Mouse (Mus musculus) hindbrain, embryonic 10.5 days (tissue): ENCODE data around the gene Gpr63. TPM values are rescaled to one million over a fixed set of nuclear protein-coding genes. Genes with fewer than 3 reads are reported as not detected.
A peak's percentile ranks its signal among the peaks of the same experiment; 100 is the strongest.
"Not testable (repeated sequence)": the region's sequence is repeated elsewhere in the genome, so short reads cannot be mapped to it uniquely, and the experiment has no call there.

Source experiments
- DNase-seq: peaks from one replicate; pipeline ENCODE4 v3.0.0-alpha.2; 2017; ENCODE audit warnings: low spot score
- H3K27ac ChIP-seq: fragments of 300-500 bp; sonication (generic); 2 replicates; pipeline ENCODE4 v1.5.1; 2016; ENCODE audit warnings: mild to moderate bottlenecking, moderate library complexity
- H3K27me3 ChIP-seq: fragments of 300-500 bp; sonication (generic); 2 replicates; pipeline ENCODE4 v1.6.1; 2016; ENCODE audit warnings: mild to moderate bottlenecking; ENCODE audit not compliant: poor library complexity, insufficient read depth, severe bottlenecking
- H3K36me3 ChIP-seq: fragments of 300-500 bp; sonication (generic); 2 replicates; pipeline ENCODE4 v1.6.1; 2016; ENCODE audit warnings: mild to moderate bottlenecking, moderate library complexity
- H3K4me1 ChIP-seq: fragments of 300-500 bp; sonication (generic); replicated peaks from 2 replicates; pipeline ENCODE4 v1.6.1; 2016; ENCODE audit warnings: mild to moderate bottlenecking
- H3K4me3 ChIP-seq: fragments of 300-500 bp; sonication (generic); 2 replicates; pipeline ENCODE4 v1.5.1; 2016; ENCODE audit warnings: mild to moderate bottlenecking, moderate library complexity
- H3K9me3 ChIP-seq: fragments of 300-500 bp; sonication (generic); 2 replicates; pipeline ENCODE4 v1.6.1; 2016; ENCODE audit warnings: mild to moderate bottlenecking, moderate library complexity
- WGBS: fragments of 180-500 bp; shearing (Covaris S2); methylation state at CpG from one replicate; pipeline ENCODE4 v1.1.7; 2016; 5-methylcytosine and 5-hydroxymethylcytosine counted together
- polyA plus RNA-seq: library from polyadenylated mRNA; unstranded; fragments of >200 nt; fragmentation: Nextera tagmentation; extraction: Ambion mirVana; gene quantifications from 2 replicates; pipeline ENCODE4 v1.2.1, GENCODE M21; 2016

Gpr63 gene
- polyA plus RNA-seq, 1 experiment from 2014 or later: 1.1 TPM

DNA sequence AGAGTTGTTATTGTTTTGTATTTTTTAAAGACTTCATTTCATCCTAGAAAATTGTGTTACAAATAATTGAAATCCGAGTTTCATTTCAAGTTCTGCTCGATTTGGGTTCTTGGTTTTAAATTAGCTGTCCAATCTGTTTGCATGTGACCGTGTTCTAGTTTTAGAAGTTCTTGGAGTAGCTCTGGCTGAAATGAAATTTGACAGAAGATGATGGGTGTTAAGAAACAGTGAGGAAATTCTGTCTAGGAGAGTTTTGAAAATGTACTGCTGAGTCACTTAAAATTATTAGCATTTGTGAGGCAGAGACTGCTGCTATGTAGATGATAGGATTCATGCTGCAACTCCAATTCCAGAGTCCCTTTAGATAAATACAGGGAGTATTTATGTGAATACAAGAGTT is 46.5 kb downstream of the Gpr63 start:
- WGBS: 94% methylated on average over 3 of the region's 3 CpGs
- Histone ChIP-seq H3K27me3 (no peaks in the 10 kb centered on the region), H3K27ac (no peak overlapping the region), H3K4me3 (no peak overlapping the region), H3K4me1 (no peaks in the 10 kb centered on the region), H3K36me3 (peaks cover 17% of the 10 kb centered on the region), H3K9me3 (no peaks in the 10 kb centered on the region)
- no peak for DNase-seq

DNA sequence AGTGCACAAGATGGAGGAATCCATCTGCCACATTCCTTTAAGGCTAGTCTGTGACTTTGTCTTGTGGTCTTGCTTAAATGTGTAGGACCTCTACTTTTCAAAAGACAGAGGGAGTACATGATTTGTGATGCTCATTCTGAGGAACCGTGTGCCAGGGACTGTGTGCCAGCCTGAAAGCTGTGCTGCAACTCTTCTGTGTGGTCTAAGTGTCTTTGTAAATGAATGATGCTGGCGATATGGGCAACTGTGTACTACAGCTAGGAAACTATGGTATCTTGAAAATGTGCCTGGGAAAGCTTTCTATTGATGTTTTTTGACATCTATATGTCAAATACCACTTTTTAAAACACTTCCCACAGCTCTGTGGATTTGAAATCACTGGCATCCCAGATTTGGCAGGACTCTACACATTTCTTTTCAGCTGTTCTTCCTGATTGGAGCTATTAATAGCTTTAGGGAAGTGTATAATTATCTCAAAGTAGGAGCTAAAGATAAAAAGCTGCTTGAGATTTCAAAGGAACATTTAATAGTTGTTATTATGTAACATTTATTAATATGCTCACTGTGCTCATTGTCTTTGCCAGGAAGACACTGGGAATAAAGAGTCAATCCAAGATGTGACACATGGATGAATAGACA is 48.9 kb downstream of the Gpr63 start:
- DNase-seq: no peak
- Histone ChIP-seq H3K27me3 (no peaks in the 10 kb centered on the region), H3K36me3 (no peaks in the 10 kb centered on the region), H3K4me1 (no peaks in the 10 kb centered on the region), H3K4me3 (no peak overlapping the region), H3K27ac (no peak overlapping the region), H3K9me3 (no peaks in the 10 kb centered on the region)
- WGBS: 89% methylated on average over 2 of the region's 2 CpGs

DNA sequence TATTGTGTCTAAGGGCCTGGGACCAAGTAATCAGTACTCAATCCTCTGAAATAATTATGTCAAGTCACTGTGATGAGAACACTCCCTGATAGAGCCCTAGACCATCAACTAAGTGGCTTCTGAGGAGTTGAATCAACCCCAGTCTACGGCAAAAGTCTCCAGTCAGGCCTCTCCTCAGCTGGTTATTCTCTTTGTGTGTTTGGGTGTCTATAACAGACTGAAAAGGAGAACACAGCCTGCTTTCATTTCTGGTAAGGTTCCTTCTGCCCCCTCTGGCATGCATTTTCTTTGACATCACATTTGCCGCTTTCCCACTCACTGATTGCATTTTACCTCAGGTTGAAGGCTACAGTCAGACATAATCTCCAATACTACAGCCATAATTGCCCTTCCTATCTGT is 62.0 kb downstream of the Gpr63 start:
- Histone ChIP-seq H3K27me3 (no peaks in the 10 kb centered on the region), H3K4me3 (no peak overlapping the region), H3K9me3 (no peaks in the 10 kb centered on the region), H3K4me1 (no peaks in the 10 kb centered on the region), H3K36me3 (no peaks in the 10 kb centered on the region), H3K27ac (no peak overlapping the region)
- DNase-seq: no peak
- 90% methylated on average over 2 of the region's 2 CpGs for WGBS

DNA sequence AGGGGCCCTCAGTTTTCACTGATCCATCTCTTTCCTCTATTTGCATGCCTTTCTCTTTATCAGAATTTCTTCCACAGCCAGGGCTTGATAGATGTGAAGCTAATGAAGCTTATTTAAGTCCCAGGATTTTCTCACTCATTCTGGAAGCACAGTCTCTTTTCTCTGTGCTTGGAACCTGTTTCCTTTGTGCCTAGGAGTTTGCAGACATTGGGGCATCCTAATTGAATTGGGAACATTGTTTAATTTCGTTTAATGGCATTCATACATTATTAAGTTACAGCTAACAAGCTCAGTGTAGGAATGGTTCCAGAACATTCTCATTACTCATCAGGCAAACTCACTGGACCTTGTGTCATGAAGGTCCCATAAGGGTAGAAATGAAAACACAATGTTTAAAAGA is 62.5 kb downstream of the Gpr63 start:
- no peak for DNase-seq
- WGBS: 70% methylated on average over 1 of the region's 1 CpGs

DNA sequence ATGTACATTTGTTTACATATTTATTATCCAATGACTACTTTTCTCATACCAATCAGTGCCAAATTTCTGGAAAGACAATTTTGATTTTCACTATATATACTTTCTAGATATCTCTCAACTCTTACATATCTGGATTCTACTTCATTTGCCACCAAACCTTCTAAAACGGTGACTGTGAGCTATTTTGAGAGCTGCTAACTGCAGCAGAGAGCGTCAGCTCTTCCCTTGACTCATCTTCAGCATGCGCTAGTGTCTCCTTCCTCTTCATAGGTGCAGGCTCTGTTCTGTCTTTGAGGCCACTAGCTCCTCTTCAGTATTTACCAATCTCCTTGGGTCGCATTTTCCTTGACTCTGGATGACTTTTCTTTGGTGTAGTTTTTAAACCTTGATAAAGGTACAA is 63.7 kb downstream of the Gpr63 start:
- 79% methylated on average over 4 of the region's 4 CpGs for WGBS

More for the DNA sequence above, 62.5 kb downstream of the Gpr63 start:
- Histone ChIP-seq H3K4me1 (no peaks in the 10 kb centered on the region), H3K9me3 (no peaks in the 10 kb centered on the region), H3K4me3 (no peak overlapping the region), H3K27ac (no peak overlapping the region), H3K36me3 (no peaks in the 10 kb centered on the region), H3K27me3 (no peaks in the 10 kb centered on the region)

DNA sequence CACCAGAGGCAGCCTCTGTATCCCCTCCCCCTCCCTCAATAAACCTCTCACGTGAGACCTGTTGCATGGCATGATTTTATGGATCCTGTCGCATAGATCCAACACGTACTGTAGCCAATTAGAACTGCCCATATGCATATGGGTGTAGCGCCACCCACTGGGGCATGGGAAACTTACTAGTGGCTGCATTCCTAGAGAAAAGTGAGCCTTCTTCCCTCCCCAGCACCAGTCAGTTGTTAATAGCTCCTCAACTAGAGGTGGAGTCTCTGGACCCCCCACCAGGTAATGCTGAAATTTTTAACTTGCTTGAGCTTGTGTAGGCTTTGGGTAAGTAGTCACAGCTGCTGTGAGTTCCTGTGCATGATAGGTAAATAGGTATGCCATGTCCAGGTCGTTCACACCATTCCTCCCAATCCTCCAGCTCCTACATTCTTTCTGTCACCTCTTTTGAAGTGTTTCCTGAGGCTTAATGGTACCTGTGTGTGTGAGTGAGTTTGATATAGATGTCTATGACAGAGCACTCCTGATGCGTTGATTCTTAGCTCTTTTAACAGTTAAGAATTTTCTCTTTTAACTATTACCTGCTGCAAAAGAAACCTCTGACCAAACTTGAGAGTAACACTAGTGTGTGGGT is 69.1 kb downstream of the Gpr63 start:
- Histone ChIP-seq H3K27me3 (no peaks in the 10 kb centered on the region), H3K36me3 (no peaks in the 10 kb centered on the region), H3K4me1 (no peaks in the 10 kb centered on the region), H3K9me3 (no peaks in the 10 kb centered on the region), H3K4me3 (no peak overlapping the region), H3K27ac (no peak overlapping the region)
- 30% methylated on average over 6 of the region's 6 CpGs for WGBS
- DNase-seq: peak; percentile 10

More for the DNA sequence above, 63.7 kb downstream of the Gpr63 start:
- no peak overlapping the region for H3K4me3 ChIP-seq
- H3K36me3 ChIP-seq: no peaks in the 10 kb centered on the region
- H3K27me3 ChIP-seq: no peaks in the 10 kb centered on the region
- no peak for DNase-seq
- no peaks in the 10 kb centered on the region for H3K4me1 ChIP-seq
- no peak overlapping the region for H3K27ac ChIP-seq
- H3K9me3 ChIP-seq: no peaks in the 10 kb centered on the region

DNA sequence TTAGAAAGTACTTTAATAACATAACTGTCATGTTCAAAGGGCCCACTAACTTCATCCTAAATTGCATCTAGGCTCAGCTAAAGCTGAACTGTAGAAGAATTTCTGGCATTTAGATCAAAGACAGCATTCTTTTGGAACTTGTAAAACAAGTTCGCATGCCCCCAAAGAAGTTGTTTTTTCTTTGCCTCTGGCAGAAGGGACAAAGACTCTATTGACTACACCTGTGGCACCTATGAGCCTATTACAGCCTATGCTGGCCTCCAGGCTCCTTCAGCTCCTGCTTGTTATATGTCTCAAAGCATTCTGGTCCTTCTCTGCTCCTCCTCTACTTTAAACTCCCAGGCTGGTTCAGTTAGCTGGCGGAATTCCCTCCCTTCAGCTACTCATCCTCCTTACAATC is 69.6 kb downstream of the Gpr63 start:
- H3K4me3 ChIP-seq: no peak overlapping the region
- H3K4me1 ChIP-seq: no peaks in the 10 kb centered on the region
- WGBS: 63% methylated on average over 2 of the region's 2 CpGs
- H3K36me3 ChIP-seq: no peaks in the 10 kb centered on the region
- H3K9me3 ChIP-seq: no peaks in the 10 kb centered on the region
- no peak overlapping the region for H3K27ac ChIP-seq
- no peaks in the 10 kb centered on the region for H3K27me3 ChIP-seq
- DNase-seq: no peak

DNA sequence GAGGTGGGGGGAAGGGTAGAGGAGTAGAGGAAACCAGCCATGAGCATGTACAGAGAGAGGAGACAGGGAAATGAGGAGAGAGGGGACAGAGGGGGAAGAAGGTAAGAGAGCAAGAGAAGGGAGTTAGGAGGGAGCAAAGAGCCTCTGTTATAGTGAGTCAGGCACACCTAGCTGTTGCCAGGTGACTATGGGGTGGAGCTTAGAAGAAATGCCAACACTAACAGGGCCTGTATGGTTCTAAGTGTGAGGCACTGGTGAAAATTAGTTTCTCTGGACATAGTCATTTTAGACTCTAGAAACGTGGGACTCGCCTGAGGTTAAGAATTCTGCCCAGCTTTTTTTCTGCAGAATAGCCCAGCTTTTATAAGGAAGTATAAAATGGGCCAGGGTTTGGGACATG is 71.1 kb downstream of the Gpr63 start:
- no peak for DNase-seq
- no peaks in the 10 kb centered on the region for H3K27me3 ChIP-seq
- H3K4me1 ChIP-seq: no peaks in the 10 kb centered on the region
- H3K36me3 ChIP-seq: no peaks in the 10 kb centered on the region
- no peak overlapping the region for H3K4me3 ChIP-seq
- H3K27ac ChIP-seq: no peak overlapping the region
- 72% methylated on average over 2 of the region's 2 CpGs for WGBS
- peaks cover 3% of the 10 kb centered on the region for H3K9me3 ChIP-seq

DNA sequence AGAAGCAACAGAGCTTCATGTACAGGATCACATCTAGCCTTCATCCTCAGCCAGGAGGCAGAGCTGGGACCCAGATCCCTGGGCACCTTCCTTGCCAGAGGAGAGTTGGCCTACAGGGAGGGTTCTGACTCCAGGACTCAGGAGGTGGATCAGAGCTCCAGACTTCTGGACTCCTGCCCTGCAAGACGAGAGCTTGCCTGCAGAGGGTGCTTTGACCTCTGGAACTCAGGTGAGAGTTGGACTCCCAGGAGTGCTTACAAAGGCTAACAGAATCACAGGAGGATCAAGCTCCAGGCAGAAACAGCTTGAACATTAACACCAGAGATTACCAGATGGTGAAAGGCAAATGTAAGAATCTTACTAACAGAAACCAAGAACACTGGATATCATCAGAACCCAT is 89.3 kb downstream of the Gpr63 start:
- not testable (repeated sequence) for H3K4me1 ChIP-seq, H3K36me3 ChIP-seq, DNase-seq, H3K4me3 ChIP-seq, H3K27ac ChIP-seq, H3K27me3 ChIP-seq, H3K9me3 ChIP-seq
- WGBS: 80% methylated on average over 1 of the region's 1 CpGs

Other genes starting within 250 kb of the Gpr63 start
- 4.3 and 9.1 TPM in 2 replicates for gene Klhl32, start 115.3 kb upstream of the Gpr63 start, polyA plus RNA-seq
- gene Ndufaf4, start 68.3 kb upstream of the Gpr63 start, polyA plus RNA-seq: 53.3 and 57.5 TPM in 2 replicates